Mouse (Mus musculus) thymus, adult 2 months (tissue): ENCODE data around the gene Pla2g4a.

ENCODE experiments used
- CTCF ChIP-seq: fragments of 200-500 bp; IDR thresholded peaks from 2 replicates; pipeline ENCODE4 v1.5.1; 2012; ENCODE audit warnings: mild to moderate bottlenecking, control low read depth, low read length, moderate library complexity, borderline replicate concordance; ENCODE audit not compliant: control insufficient read depth, poor library complexity, insufficient read depth; ENCODE audit errors: extremely low read depth
- POLR2A ChIP-seq: fragments of 200-500 bp; IDR thresholded peaks from 2 replicates; pipeline ENCODE4 v1.6.1; 2012; ENCODE audit warnings: mild to moderate bottlenecking, low read length, control low read depth, moderate library complexity; ENCODE audit not compliant: control insufficient read depth, poor library complexity, insufficient read depth; ENCODE audit errors: extremely low read depth

DNA sequence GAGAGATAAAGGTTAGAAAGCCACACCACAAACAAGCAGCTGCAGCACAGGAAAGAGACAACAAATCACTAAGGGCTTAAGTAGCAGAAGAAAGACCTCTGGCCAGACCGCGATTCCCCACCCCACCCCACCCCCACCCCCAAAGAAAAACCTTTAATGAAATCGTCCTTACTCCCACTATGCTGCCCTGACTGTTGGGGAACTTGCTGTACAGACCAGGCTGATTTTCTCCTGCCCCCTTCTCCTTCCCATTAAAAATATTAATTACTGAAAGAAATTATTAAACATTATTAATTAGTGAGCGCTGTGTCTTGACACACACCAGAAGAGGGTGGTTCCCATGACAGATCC lies 49.5 kb upstream of the Pla2g4a start:
- no peak for TF ChIP-seq POLR2A
- TF ChIP-seq CTCF = no peak
